Mouse (Mus musculus) urinary bladder, adult 2 months (tissue): ENCODE data around the gene Slc47a2. TPM values are rescaled to one million over a fixed set of nuclear protein-coding genes. Genes with fewer than 3 reads are reported as not detected.
A peak's percentile ranks its signal among the peaks of the same experiment; 100 is the strongest.

ENCODE experiments used
- DNase-seq: peaks from one replicate; pipeline ENCODE4 v3.0.0; 2022; ENCODE audit warnings: low spot score
- polyA plus RNA-seq: library from polyadenylated mRNA; depleted of rRNA; stranded (reverse); fragments of >200 nt; gene quantifications from 2 replicates; pipeline ENCODE4 v1.2.3, GENCODE M21; 2012; rRNA removed

Gene Slc47a2
- 0.25 and 0.41 TPM in 2 replicates for polyA plus RNA-seq

DNA sequence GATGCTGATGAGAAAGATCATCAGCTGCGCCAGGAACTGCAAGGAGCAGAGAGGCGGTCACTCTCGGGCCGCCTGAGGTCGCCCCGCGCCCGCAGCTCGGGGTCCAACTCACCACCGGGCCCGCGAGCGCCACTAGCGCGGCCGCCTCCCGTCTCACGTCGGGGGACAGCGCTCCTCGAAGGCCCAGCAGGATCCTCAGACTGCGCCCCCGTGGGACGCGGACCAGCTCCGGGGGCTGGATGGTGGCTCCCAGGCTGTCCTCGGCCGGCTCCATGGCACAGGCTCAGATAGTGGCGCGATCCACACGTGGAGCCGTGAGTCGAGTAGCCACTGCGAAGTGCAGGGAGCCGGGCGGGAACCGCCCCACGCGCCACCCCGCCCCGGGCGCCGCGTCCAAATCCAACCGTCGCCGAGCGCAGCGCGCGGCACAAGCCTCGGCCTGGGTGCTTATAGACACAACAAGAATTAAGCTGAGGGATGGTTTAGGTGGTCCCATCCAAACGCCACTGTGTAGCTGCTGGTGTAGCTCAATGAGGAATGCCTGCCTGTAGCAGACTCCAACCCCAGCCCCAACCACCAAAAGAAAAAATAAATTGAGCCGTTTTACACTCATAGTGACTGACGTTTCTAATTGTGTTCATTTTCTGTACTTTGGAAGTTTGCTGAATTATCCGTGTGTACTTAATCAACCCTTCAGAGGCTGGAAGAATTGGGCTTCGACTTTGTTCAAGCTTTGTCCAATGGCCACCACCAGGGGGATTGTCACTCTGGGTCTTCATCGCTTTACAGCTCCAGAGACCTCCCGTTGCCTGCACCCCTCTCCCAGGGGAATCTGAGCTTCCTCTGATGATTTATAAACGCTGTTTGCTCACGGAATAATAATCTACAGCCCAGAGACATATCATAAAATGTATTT, at the start of gene Slc47a2:
TSS of gene Slc47a2 (minus strand) at position 356 of the 916 bp plus-strand sequence.
- DNase-seq: no peak

DNA sequence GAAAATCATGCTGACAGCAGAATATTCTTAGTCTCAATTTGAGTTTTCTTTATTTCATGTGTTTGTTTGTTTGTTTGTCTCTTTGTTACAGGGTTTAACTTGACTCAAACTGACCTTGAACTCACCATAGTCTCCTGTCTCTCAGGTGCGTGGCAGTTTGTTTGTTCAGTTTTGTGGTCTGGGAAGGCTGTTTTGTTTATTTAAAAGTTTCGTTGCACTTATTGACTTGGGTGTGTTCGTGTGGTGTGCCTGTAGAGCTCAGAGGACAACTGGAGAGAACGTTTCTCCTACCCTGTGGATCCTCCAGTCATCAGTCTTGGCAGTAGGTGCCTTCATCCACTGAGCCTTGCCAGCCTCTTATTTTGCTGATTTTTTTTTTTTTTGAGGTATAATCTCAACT, 46.3 kb upstream of the Slc47a2 start:
- DNase-seq: no peak

DNA sequence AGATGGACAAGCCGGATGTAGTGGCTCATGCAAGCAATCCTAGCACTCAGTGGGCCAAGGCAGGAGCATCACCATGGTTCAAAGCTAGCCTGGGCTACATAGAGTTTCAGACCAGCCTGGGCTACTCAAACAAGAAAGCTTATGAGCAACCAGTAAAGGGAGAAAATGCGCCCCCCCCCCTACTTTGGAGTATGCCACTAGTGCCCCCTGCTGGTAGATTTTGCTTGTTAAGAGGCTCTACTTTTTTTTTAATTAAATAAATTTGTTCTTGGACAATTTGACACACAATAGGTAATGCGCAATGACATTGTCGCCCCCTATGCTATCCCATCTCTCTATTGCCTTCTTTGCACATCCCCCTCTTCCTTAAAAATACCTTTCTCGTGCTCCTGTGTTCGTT, 45.4 kb upstream of the Slc47a2 start:
- no peak for DNase-seq

DNA sequence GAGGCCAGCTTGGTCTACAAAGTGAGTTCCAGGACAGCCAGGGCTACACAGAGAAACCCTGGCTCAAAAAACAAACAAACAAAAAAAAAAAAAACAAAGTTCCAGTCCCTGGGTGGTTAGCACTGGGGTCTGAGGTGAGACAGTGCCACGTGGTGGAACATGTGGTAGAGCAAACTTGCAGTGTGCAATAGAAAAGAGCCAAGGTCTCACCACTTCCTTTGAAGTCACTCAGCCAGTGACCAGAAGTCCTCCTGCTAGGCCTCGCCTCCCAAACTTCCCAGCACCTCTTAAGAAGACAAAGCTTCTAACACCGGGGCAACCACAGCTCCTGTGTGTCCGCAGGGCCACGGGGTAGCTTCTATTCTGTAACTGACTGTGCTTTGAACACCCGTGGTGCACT, 44.6 kb upstream of the Slc47a2 start:
- no peak for DNase-seq

GRCm38 (mm10) chr11:61385725-61386124, 43.1 kb upstream of the Slc47a2 start:
- DNase-seq: no peak

- DNase-seq: no peak
Measured at GRCm38 (mm10) chr11:61381272-61381671, 38.6 kb upstream of the Slc47a2 start.

GRCm38 (mm10) chr11:61378651-61379050, 36.0 kb upstream of the Slc47a2 start:
- no peak for DNase-seq

DNA sequence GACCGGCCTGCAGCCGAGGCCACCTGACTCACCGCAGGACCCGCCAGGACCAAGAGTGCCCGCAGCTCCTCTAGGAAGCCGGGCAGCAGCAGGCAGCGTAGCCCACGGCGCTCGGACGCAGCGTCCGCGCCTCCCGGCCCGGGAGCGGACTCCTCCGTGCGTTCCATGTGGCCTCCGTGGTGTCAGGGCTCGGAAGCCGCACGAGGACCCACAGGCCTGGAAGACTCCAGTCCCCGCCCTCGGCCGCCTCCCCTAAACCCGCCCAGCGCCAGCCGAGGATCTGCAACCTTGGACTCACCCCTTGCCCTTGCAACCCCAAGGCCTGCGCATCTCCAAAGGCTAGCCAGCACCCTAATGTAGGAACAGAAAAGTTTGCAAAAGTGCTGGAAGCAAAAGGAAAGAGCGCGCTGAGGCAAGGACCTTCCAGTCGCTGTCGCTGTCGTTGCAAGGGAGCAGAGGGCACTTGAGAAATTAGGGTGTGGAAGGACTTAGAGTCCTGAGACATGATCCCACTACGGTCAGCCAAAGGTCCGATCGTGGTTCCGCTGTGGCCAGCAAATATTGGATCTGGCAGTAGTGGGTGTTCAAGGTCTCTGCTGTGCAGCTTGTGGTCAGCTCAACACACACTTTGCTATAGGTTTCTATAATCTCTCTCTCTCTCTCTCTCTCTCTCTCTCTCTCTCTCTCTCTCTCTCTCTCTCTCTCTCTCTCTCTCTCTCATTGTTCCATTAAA, 35.4 kb upstream of the Slc47a2 start, which contains the start of gene Slc47a1:
TSS of gene Slc47a1 (minus strand) at position 465 of the 733 bp plus-strand sequence.
- DNase-seq: peak; percentile 33

DNA sequence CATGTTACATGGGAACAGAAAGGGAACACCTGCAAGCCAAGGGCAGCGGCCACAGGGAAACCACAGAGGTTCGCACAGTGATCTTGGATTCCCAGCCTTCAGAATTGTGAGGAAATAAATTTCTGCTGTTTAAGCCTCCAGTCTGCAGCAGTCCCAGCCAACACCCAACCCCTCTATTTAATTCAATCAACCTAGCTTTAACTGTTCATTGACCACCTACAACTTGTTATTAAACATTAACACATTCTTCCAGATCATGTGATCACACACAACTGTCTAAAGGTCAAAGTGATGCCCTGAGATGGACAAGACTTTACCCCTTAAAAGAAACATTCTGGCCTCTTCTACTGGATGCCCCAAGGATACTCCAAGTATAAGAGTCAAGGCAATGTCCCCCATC, 26.0 kb upstream of the Slc47a2 start:
- DNase-seq: no peak

- DNase-seq: no peak
Measured at GRCm38 (mm10) chr11:61366517-61367273, 24.0 kb upstream of the Slc47a2 start.

- DNase-seq: no peak
Measured at GRCm38 (mm10) chr11:61365938-61366337, 23.3 kb upstream of the Slc47a2 start.

DNA sequence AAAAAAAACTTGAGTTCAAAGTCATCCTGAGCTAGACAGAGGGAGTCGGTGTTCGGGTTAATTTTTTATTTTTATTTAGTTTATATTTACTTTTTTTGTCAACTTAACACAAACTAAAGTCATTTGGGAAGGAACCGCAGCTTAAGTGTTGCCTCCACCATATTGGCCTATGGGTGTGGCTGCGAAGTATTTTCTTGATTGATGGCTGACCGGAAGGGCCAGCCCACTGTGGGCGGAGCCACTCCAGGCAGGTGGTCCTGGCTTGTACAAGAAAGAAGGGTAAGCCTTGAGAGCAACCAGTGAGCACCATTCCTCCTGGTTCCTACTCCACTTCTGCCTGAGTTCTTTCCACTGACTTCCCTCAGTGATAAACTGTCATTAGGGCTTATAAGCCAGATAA, 21.4 kb upstream of the Slc47a2 start:
- no peak for DNase-seq

GRCm38 (mm10) chr11:61361515-61362190, 19.0 kb upstream of the Slc47a2 start:
- no peak for DNase-seq

DNA sequence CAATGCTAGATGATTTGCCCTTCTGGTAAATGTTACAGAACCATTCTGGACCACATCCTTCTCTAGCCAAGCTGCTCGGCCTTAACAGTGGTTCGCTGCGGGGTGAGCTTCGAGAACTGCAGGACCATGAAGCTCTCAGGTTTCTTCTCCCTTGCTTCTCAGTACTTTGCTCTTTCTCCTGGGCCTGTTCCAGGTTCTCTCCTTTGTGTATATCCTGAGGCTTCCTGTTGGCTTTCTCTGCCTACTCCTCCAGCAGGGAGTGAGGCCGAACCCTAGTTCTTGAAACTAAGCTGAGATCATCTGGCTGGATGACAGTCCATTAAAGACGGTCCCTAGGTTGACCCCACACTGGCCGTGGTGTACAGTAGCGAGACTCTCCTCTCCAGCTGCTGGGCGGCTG, 13.9 kb upstream of the Slc47a2 start:
- no peak for DNase-seq

- no peak for DNase-seq
Measured at GRCm38 (mm10) chr11:61356111-61356510, 13.5 kb upstream of the Slc47a2 start.

- DNase-seq: no peak
Measured at GRCm38 (mm10) chr11:61355351-61355750, 12.7 kb upstream of the Slc47a2 start.

- DNase-seq: no peak
Measured at GRCm38 (mm10) chr11:61354346-61354745, 11.7 kb upstream of the Slc47a2 start.

DNA sequence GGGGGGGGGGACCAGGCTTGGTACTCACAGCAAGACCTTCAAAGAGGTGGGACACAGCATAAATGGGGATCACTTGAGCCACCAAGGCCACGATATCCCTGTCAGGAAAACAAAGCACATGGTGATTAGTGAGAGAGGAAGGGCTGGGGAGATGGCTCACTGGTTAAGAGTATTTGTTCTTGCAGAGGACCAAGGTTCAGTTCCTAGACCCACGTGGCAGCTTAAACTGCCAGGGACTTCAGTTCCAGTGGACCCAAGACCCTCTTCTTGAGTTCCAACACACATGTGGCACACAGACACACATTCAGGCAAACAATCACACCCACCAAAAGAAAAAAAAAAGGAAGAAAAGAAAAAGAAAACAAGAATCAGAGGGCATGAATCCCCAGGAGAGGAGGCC, 10.4 kb upstream of the Slc47a2 start:
- no peak for DNase-seq

- no peak for DNase-seq
Measured at GRCm38 (mm10) chr11:61352138-61352651, 9.5 kb upstream of the Slc47a2 start.

- peak; percentile 39 for DNase-seq
Measured at GRCm38 (mm10) chr11:61349337-61349736, 6.7 kb upstream of the Slc47a2 start.

- DNase-seq: no peak
Measured at GRCm38 (mm10) chr11:61346133-61346532, 3.5 kb upstream of the Slc47a2 start.
